Mouse (Mus musculus): ENCODE results near the gene Pnpt1. TPM values are rescaled to one million over a fixed set of nuclear protein-coding genes. Genes with fewer than 3 reads are reported as not detected.

Pnpt1 gene
- polyA plus RNA-seq (2016; fragmentation: Nextera tagmentation; extraction: Ambion mirVana), result 43.1 and 46.0 TPM in 2 replicates

- Histone ChIP-seq H3K9ac (replicated peaks) (peak within 1 kb of the TSS; percentile 80), H3K4me2 (peak within 1 kb of the TSS; percentile 73), H3K27ac (peak within 1 kb of the TSS; percentile 81), H3K4me1 (replicated peaks) (0 out of 2 replicates have a peak, but pooled peaks cover 2% of the 10 kb centered on the region), H3K4me3 (replicated peaks) (peak within 1 kb of the TSS; percentile 82), H3K9me3 (no peaks in the 10 kb centered on the region), H3K36me3 (peaks cover 20% of the 10 kb centered on the region), H3K27me3 (no peaks in the 10 kb centered on the region)
- WGBS, result 6% methylated on average over 50 of the region's 50 CpGs
- ATAC-seq (ENCODE audit: insufficient number of reproducible peaks, insufficient read depth, low FRiP score, low TSS enrichment, low read depth), result peak; percentile 100
Measured at GRCm38 (mm10) chr11:29130385-29131355, at the start of gene Pnpt1. Gene Pnpt1, plus strand, starts transcription at chr11:29130744.

DNA sequence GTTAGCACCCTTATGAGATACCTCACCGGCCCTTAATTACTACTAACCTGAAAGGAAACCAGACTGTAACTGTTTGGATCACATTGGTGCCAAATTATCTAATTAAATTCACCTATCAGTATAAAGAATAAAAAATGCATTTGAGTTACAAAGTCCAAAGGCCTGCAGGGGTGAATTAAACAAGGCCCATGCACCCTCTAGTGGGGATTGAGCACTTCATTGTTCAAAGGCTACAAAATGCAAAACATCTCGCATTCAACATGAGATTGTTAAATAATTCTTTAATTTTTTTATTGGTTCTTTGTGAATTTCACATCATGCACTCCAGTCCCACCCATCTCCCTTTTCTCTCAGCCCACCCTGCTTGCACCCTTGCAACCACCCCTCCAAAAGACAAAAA, 38.1 kb upstream of the Pnpt1 start:
- no peak for ATAC-seq (ENCODE audit: insufficient number of reproducible peaks, insufficient read depth, low FRiP score, low TSS enrichment, low read depth)
- Histone ChIP-seq H3K9me3 (no peaks in the 10 kb centered on the region), H3K27ac (no peak overlapping the region), H3K4me2 (no peak overlapping the region), H3K4me3 (replicated peaks) (no peak overlapping the region), H3K27me3 (no peaks in the 10 kb centered on the region), H3K4me1 (replicated peaks) (no peaks in the 10 kb centered on the region), H3K36me3 (no peaks in the 10 kb centered on the region), H3K9ac (replicated peaks) (no peak overlapping the region)
- 76% methylated on average over 2 of the region's 2 CpGs for WGBS

DNA sequence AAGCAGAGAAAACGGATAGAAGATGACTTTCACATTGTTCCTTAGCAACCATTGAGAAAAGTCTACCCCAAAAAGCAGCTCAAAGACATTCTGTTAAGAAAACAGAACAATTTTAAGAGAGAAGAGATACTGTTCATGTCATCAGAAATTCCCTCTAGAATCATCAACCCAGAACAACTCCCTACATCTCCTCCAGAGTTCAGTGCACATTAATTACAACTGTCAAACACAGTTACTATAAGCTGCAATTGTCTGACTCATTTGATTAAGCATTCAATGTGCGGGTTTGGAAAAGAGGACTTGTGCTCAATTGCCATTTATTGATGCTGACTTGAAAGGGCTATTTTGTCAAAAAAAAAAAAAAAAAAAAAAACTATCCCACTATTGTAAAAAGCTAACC, 31.6 kb upstream of the Pnpt1 start:
- ATAC-seq (ENCODE audit: insufficient number of reproducible peaks, insufficient read depth, low FRiP score, low TSS enrichment, low read depth), result no peak
- no peaks in the 10 kb centered on the region for H3K4me1 ChIP-seq (replicated peaks)
- H3K4me3 ChIP-seq (replicated peaks), result no peak overlapping the region
- no peak overlapping the region for H3K27ac ChIP-seq
- no peaks in the 10 kb centered on the region for H3K36me3 ChIP-seq
- H3K4me2 ChIP-seq, result no peak overlapping the region
- H3K9ac ChIP-seq (replicated peaks), result no peak overlapping the region
- H3K9me3 ChIP-seq, result no peaks in the 10 kb centered on the region
- WGBS, result 71% methylated on average over 2 of the region's 2 CpGs
- H3K27me3 ChIP-seq, result no peaks in the 10 kb centered on the region

GRCm38 (mm10) chr11:29129862-29130384, 621 bp upstream of the Pnpt1 start:
- Histone ChIP-seq H3K4me1 (replicated peaks) (0 out of 2 replicates have a peak, but pooled peaks cover 2% of the 10 kb centered on the region), H3K4me2 (peak overlapping the region; percentile 73), H3K27me3 (no peaks in the 10 kb centered on the region), H3K36me3 (peaks cover 16% of the 10 kb centered on the region), H3K9me3 (no peaks in the 10 kb centered on the region), H3K27ac (no peak overlapping the region), H3K4me3 (replicated peaks) (peak overlapping the region; percentile 82), H3K9ac (replicated peaks) (peak overlapping the region; percentile 80; the same call in 1 of the 2 replicates)
- 67% methylated on average over 11 of the region's 11 CpGs for WGBS
- peak; percentile 63; the same call in 1 of the 2 replicates for ATAC-seq (ENCODE audit: insufficient number of reproducible peaks, insufficient read depth, low FRiP score, low TSS enrichment, low read depth)

DNA sequence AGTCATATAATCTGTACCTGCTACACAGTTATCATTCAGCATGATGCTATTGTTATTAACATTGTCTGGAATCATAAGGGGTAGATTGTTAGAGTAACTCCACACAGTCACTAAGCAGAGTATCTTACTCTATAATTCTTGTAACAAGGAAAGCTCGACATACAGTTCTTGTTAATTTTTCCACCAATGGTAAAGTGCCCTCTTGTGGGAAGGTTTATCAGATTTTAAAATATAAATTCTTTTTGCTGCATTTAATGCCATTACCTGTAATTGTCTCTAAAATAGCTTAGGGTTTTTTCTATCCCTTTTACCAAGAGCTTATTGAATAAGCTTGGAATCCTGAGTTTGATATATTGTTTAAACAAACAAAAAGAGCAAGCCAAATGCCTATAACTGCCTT, 10.1 kb downstream of the Pnpt1 start:
- Histone ChIP-seq H3K4me1 (replicated peaks) (no peaks in the 10 kb centered on the region), H3K9ac (replicated peaks) (no peak overlapping the region), H3K4me3 (replicated peaks) (no peak overlapping the region), H3K9me3 (no peaks in the 10 kb centered on the region), H3K27me3 (no peaks in the 10 kb centered on the region), H3K36me3 (peaks cover 58% of the 10 kb centered on the region), H3K27ac (no peak overlapping the region), H3K4me2 (no peak overlapping the region)
- WGBS, result 70% methylated on average over 1 of the region's 1 CpGs
- no peak for ATAC-seq (ENCODE audit: insufficient number of reproducible peaks, insufficient read depth, low FRiP score, low TSS enrichment, low read depth)

DNA sequence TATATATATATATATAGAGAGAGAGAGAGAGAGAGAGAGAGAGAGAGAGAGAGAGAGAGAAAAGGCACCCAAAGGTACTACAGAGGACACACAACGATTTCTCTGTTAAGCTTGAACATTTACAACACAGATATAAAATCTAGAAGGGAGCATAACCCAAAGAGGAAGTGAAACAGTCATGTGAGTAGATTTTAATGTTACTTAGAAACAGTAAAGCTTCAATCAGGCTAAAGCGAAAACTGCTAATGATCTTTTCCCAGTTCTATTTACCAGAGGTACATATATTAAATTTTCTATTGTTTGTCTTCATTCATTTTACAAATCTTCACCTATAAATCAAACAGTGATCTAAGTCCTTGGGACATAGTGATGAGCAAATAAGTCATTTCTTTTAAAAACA, 18.4 kb downstream of the Pnpt1 start:
- Histone ChIP-seq H3K36me3 (peaks cover 62% of the 10 kb centered on the region), H3K9ac (replicated peaks) (no peak overlapping the region), H3K27ac (no peak overlapping the region), H3K9me3 (no peaks in the 10 kb centered on the region), H3K4me2 (no peak overlapping the region), H3K4me1 (replicated peaks) (no peaks in the 10 kb centered on the region), H3K4me3 (replicated peaks) (no peak overlapping the region), H3K27me3 (no peaks in the 10 kb centered on the region)
- WGBS, result 97% methylated on average over 2 of the region's 2 CpGs
- ATAC-seq (ENCODE audit: insufficient number of reproducible peaks, insufficient read depth, low FRiP score, low TSS enrichment, low read depth), result no peak

- no peak overlapping the region for H3K27ac ChIP-seq
- H3K4me3 ChIP-seq (replicated peaks), result no peak overlapping the region
- ATAC-seq (ENCODE audit: insufficient number of reproducible peaks, insufficient read depth, low FRiP score, low TSS enrichment, low read depth), result no peak
- WGBS, result 85% methylated on average over 4 of the region's 4 CpGs
- no peak overlapping the region for H3K4me2 ChIP-seq
- H3K9ac ChIP-seq (replicated peaks), result no peak overlapping the region
- H3K9me3 ChIP-seq, result no peaks in the 10 kb centered on the region
- peaks cover 34% of the 10 kb centered on the region for H3K36me3 ChIP-seq
- H3K27me3 ChIP-seq, result no peaks in the 10 kb centered on the region
- no peaks in the 10 kb centered on the region for H3K4me1 ChIP-seq (replicated peaks)
Measured at GRCm38 (mm10) chr11:29163569-29163968, 33.0 kb downstream of the Pnpt1 start.

- WGBS, result under 1% methylated on average over 34 of the region's 34 CpGs
- peak; percentile 30 for ATAC-seq (ENCODE audit: insufficient number of reproducible peaks, insufficient read depth, low FRiP score, low TSS enrichment, low read depth)
- peak overlapping the region; percentile 82 for H3K27ac ChIP-seq
- H3K9ac ChIP-seq (replicated peaks), result peak overlapping the region; percentile 61
- H3K9me3 ChIP-seq, result no peaks in the 10 kb centered on the region
- no peaks in the 10 kb centered on the region for H3K36me3 ChIP-seq
- H3K4me3 ChIP-seq (replicated peaks), result peak overlapping the region; percentile 85
- H3K27me3 ChIP-seq, result no peaks in the 10 kb centered on the region
- H3K4me1 ChIP-seq (replicated peaks), result peaks cover 8% of the 10 kb centered on the region
- H3K4me2 ChIP-seq, result peak overlapping the region; percentile 84
Measured at GRCm38 (mm10) chr11:29171959-29172391, 41.4 kb downstream of the Pnpt1 start.

DNA sequence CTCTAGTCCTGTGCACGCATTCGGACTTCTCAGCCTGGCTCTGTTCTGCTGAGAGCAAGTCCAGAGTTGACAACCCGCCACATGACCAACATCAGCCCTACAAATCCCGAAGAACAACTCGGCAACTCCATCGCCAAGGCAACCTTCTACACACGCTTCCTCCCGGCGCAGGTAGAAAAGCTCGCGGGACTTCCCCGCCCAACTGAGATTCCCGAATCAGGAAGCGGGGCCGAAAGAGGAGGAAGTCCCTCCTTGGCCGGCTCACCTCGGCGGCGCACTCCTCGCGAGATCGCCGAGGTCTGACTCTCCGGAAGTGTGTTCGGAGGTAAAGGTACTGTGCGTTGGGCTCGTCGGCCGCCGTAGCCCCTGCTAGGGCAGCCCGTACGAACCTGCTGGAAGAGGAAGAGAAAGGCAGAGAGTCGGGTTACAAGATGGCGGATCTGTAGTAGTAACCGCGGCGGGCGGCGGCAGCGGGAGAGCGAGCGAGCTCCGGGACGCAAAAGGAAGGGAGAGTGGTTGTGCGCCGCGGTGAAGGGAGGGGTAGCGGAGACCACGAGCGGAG, 42.1 kb downstream of the Pnpt1 start, which contains the start of gene Ppp4r3b:
TSS of gene Ppp4r3b (plus strand) at position 328 of the 562 bp plus-strand sequence.
- H3K4me1 ChIP-seq (replicated peaks), result peaks cover 8% of the 10 kb centered on the region
- peak within 1 kb of the TSS; percentile 84 for H3K4me2 ChIP-seq
- ATAC-seq (ENCODE audit: insufficient number of reproducible peaks, insufficient read depth, low FRiP score, low TSS enrichment, low read depth), result peak; percentile 98
- no peaks in the 10 kb centered on the region for H3K36me3 ChIP-seq
- H3K4me3 ChIP-seq (replicated peaks), result peak within 1 kb of the TSS; percentile 85
- peak within 1 kb of the TSS; percentile 97 for H3K27ac ChIP-seq
- H3K27me3 ChIP-seq, result no peaks in the 10 kb centered on the region
- H3K9me3 ChIP-seq, result no peaks in the 10 kb centered on the region
- WGBS, result under 1% methylated on average over 50 of the region's 50 CpGs
- H3K9ac ChIP-seq (replicated peaks), result peak within 1 kb of the TSS; percentile 97

DNA sequence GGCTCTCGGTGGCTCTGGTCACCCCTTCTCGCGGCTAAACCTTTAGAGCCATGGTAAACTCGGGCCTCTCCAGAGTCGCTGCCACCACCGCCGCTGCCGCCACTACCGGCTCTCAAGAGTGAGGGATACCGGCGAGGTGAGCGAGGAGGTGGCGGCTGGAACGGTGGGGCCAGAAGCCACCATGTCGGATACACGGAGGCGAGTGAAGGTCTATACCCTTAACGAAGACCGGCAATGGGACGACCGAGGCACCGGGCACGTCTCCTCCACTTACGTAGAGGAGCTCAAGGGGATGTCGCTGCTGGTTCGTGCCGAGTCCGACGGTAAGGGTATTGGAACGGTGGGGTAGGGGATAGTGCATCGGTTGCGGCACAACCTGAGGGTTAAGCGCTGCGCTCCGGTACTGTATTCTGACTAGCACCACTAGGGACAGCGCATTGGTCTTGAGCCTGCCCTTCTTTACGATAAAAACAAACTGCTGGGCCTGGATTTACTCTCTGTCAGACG, 42.6 kb downstream of the Pnpt1 start:
- Histone ChIP-seq H3K9ac (replicated peaks) (peak overlapping the region; percentile 97), H3K4me2 (peak overlapping the region; percentile 73), H3K4me3 (replicated peaks) (peak overlapping the region; percentile 85), H3K36me3 (no peaks in the 10 kb centered on the region), H3K4me1 (replicated peaks) (peaks cover 8% of the 10 kb centered on the region), H3K27me3 (no peaks in the 10 kb centered on the region), H3K27ac (peak overlapping the region; percentile 97), H3K9me3 (no peaks in the 10 kb centered on the region)
- peak; percentile 64 for ATAC-seq (ENCODE audit: insufficient number of reproducible peaks, insufficient read depth, low FRiP score, low TSS enrichment, low read depth)
- WGBS, result under 1% methylated on average over 38 of the region's 38 CpGs

Measured in limb, embryonic 12.5 days (tissue).